Mouse (Mus musculus): ENCODE data around the gene Frmd6. TPM values are rescaled to one million over a fixed set of nuclear protein-coding genes. Genes with fewer than 3 reads are reported as not detected.

Gene Frmd6
- polyA plus RNA-seq, 1 experiment from 2014 or later = 18.5 TPM

- Histone ChIP-seq H3K4me3 (ENCODE audit: low read depth, low read length) (no peak overlapping the region), H3K4me2 (replicated peaks; ENCODE audit: low read depth, low read length) (no peak overlapping the region), H3K27me3 (ENCODE audit: control insufficient read depth, insufficient read depth, low read length) (no peaks in the 10 kb centered on the region), H3K27ac (ENCODE audit: low read depth, low read length) (no peak overlapping the region), H3K9me3 (ENCODE audit: control insufficient read depth, low read length) (no peaks in the 10 kb centered on the region), H3K4me1 (replicated peaks; ENCODE audit: control insufficient read depth, insufficient read depth, low read length) (no peaks in the 10 kb centered on the region), H3K9ac (ENCODE audit: low read depth, low read length) (no peak overlapping the region), H3K36me3 (ENCODE audit: control insufficient read depth, insufficient read depth, low read length) (no peaks in the 10 kb centered on the region)
- 88% methylated on average over 11 of the region's 11 CpGs for WGBS
- ATAC-seq (ENCODE audit: low FRiP score) (no peak), DNase-seq (ENCODE audit: low spot score) (no peak)
Observed at GRCm38 (mm10) chr12:70907651-70908050, 82.3 kb downstream of the Frmd6 start.

GRCm38 (mm10) chr12:70908076-70908475, 82.8 kb downstream of the Frmd6 start:
- Histone ChIP-seq H3K9me3 (ENCODE audit: control insufficient read depth, low read length) (no peaks in the 10 kb centered on the region), H3K27ac (ENCODE audit: low read depth, low read length) (no peak overlapping the region), H3K36me3 (ENCODE audit: control insufficient read depth, insufficient read depth, low read length) (no peaks in the 10 kb centered on the region), H3K9ac (ENCODE audit: low read depth, low read length) (no peak overlapping the region), H3K4me3 (ENCODE audit: low read depth, low read length) (no peak overlapping the region), H3K4me1 (replicated peaks; ENCODE audit: control insufficient read depth, insufficient read depth, low read length) (no peaks in the 10 kb centered on the region), H3K27me3 (ENCODE audit: control insufficient read depth, insufficient read depth, low read length) (no peaks in the 10 kb centered on the region), H3K4me2 (replicated peaks; ENCODE audit: low read depth, low read length) (no peak overlapping the region)
- ATAC-seq (ENCODE audit: low FRiP score) = no peak
- DNase-seq (ENCODE audit: low spot score) = no peak
- 79% methylated on average over 4 of the region's 4 CpGs for WGBS

- H3K4me1 ChIP-seq (replicated peaks; ENCODE audit: control insufficient read depth, insufficient read depth, low read length) = no peaks in the 10 kb centered on the region
- ATAC-seq (ENCODE audit: low FRiP score) = peak; percentile 75
- no peak overlapping the region for H3K4me2 ChIP-seq (replicated peaks; ENCODE audit: low read depth, low read length)
- no peak overlapping the region for H3K27ac ChIP-seq (ENCODE audit: low read depth, low read length)
- H3K9me3 ChIP-seq (ENCODE audit: control insufficient read depth, low read length) = no peaks in the 10 kb centered on the region
- H3K4me3 ChIP-seq (ENCODE audit: low read depth, low read length) = no peak overlapping the region
- DNase-seq (ENCODE audit: low spot score) = peak; percentile 87
- H3K27me3 ChIP-seq (ENCODE audit: control insufficient read depth, insufficient read depth, low read length) = no peaks in the 10 kb centered on the region
- no peak overlapping the region for H3K9ac ChIP-seq (ENCODE audit: low read depth, low read length)
- WGBS = 13% methylated on average over 9 of the region's 9 CpGs
- no peaks in the 10 kb centered on the region for H3K36me3 ChIP-seq (ENCODE audit: control insufficient read depth, insufficient read depth, low read length)
Observed at GRCm38 (mm10) chr12:70910241-70910720, 85.0 kb downstream of the Frmd6 start.

- ATAC-seq (ENCODE audit: low FRiP score) (peak; percentile 59; the same call in 1 of the 2 replicates), DNase-seq (ENCODE audit: low spot score) (peak; percentile 89)
- no peak overlapping the region for H3K27ac ChIP-seq (ENCODE audit: low read depth, low read length)
- H3K4me2 ChIP-seq (replicated peaks; ENCODE audit: low read depth, low read length) = no peak overlapping the region
- no peaks in the 10 kb centered on the region for H3K4me1 ChIP-seq (replicated peaks; ENCODE audit: control insufficient read depth, insufficient read depth, low read length)
- H3K36me3 ChIP-seq (ENCODE audit: control insufficient read depth, insufficient read depth, low read length) = no peaks in the 10 kb centered on the region
- H3K9me3 ChIP-seq (ENCODE audit: control insufficient read depth, low read length) = no peaks in the 10 kb centered on the region
- no peak overlapping the region for H3K9ac ChIP-seq (ENCODE audit: low read depth, low read length)
- WGBS = 10% methylated on average over 5 of the region's 5 CpGs
- H3K27me3 ChIP-seq (ENCODE audit: control insufficient read depth, insufficient read depth, low read length) = no peaks in the 10 kb centered on the region
- H3K4me3 ChIP-seq (ENCODE audit: low read depth, low read length) = no peak overlapping the region
Observed at GRCm38 (mm10) chr12:70911029-70911428, 85.7 kb downstream of the Frmd6 start.

- H3K9ac ChIP-seq (ENCODE audit: low read depth, low read length) = no peak overlapping the region
- WGBS = 70% methylated on average over 17 of the region's 17 CpGs
- no peaks in the 10 kb centered on the region for H3K9me3 ChIP-seq (ENCODE audit: control insufficient read depth, low read length)
- no peak overlapping the region for H3K27ac ChIP-seq (ENCODE audit: low read depth, low read length)
- ATAC-seq (ENCODE audit: low FRiP score) (no peak), DNase-seq (ENCODE audit: low spot score) (no peak)
- no peaks in the 10 kb centered on the region for H3K4me1 ChIP-seq (replicated peaks; ENCODE audit: control insufficient read depth, insufficient read depth, low read length)
- H3K27me3 ChIP-seq (ENCODE audit: control insufficient read depth, insufficient read depth, low read length) = no peaks in the 10 kb centered on the region
- H3K36me3 ChIP-seq (ENCODE audit: control insufficient read depth, insufficient read depth, low read length) = no peaks in the 10 kb centered on the region
- H3K4me2 ChIP-seq (replicated peaks; ENCODE audit: low read depth, low read length) = no peak overlapping the region
- H3K4me3 ChIP-seq (ENCODE audit: low read depth, low read length) = no peak overlapping the region
Observed at GRCm38 (mm10) chr12:70911676-70912379, 86.5 kb downstream of the Frmd6 start.

- Histone ChIP-seq H3K27ac (ENCODE audit: low read depth, low read length) (no peak overlapping the region), H3K9ac (ENCODE audit: low read depth, low read length) (no peak overlapping the region), H3K4me1 (replicated peaks; ENCODE audit: control insufficient read depth, insufficient read depth, low read length) (no peaks in the 10 kb centered on the region), H3K27me3 (ENCODE audit: control insufficient read depth, insufficient read depth, low read length) (no peaks in the 10 kb centered on the region), H3K36me3 (ENCODE audit: control insufficient read depth, insufficient read depth, low read length) (no peaks in the 10 kb centered on the region), H3K4me2 (replicated peaks; ENCODE audit: low read depth, low read length) (no peak overlapping the region), H3K9me3 (ENCODE audit: control insufficient read depth, low read length) (no peaks in the 10 kb centered on the region), H3K4me3 (ENCODE audit: low read depth, low read length) (no peak overlapping the region)
- 47% methylated on average over 3 of the region's 3 CpGs for WGBS
- ATAC-seq (ENCODE audit: low FRiP score) (no peak), DNase-seq (ENCODE audit: low spot score) (peak; percentile 38)
Observed at GRCm38 (mm10) chr12:70913429-70913828, 88.1 kb downstream of the Frmd6 start.

- DNase-seq (ENCODE audit: low spot score) (peak; percentile 60), ATAC-seq (ENCODE audit: low FRiP score) (no peak)
- Histone ChIP-seq H3K4me2 (replicated peaks; ENCODE audit: low read depth, low read length) (no peak overlapping the region), H3K27ac (ENCODE audit: low read depth, low read length) (no peak overlapping the region), H3K36me3 (ENCODE audit: control insufficient read depth, insufficient read depth, low read length) (no peaks in the 10 kb centered on the region), H3K27me3 (ENCODE audit: control insufficient read depth, insufficient read depth, low read length) (no peaks in the 10 kb centered on the region), H3K9ac (ENCODE audit: low read depth, low read length) (no peak overlapping the region), H3K9me3 (ENCODE audit: control insufficient read depth, low read length) (no peaks in the 10 kb centered on the region), H3K4me1 (replicated peaks; ENCODE audit: control insufficient read depth, insufficient read depth, low read length) (no peaks in the 10 kb centered on the region), H3K4me3 (ENCODE audit: low read depth, low read length) (no peak overlapping the region)
- WGBS = 60% methylated on average over 11 of the region's 11 CpGs
Observed at GRCm38 (mm10) chr12:70914387-70914786, 89.1 kb downstream of the Frmd6 start.

GRCm38 (mm10) chr12:70929781-70930180, 104.5 kb downstream of the Frmd6 start:
- no peak for ATAC-seq (ENCODE audit: low FRiP score)

GRCm38 (mm10) chr12:70937150-70937549, 111.8 kb downstream of the Frmd6 start:
- no peak for DNase-seq (ENCODE audit: low spot score)
- Histone ChIP-seq H3K27ac (ENCODE audit: low read depth, low read length) (peak overlapping the region; percentile 79), H3K27me3 (ENCODE audit: control insufficient read depth, insufficient read depth, low read length) (no peaks in the 10 kb centered on the region), H3K36me3 (ENCODE audit: control insufficient read depth, insufficient read depth, low read length) (no peaks in the 10 kb centered on the region), H3K9me3 (ENCODE audit: control insufficient read depth, low read length) (no peaks in the 10 kb centered on the region), H3K4me3 (ENCODE audit: low read depth, low read length) (peak overlapping the region; percentile 88), H3K4me1 (replicated peaks; ENCODE audit: control insufficient read depth, insufficient read depth, low read length) (no peaks in the 10 kb centered on the region), H3K9ac (ENCODE audit: low read depth, low read length) (peak overlapping the region; percentile 55), H3K4me2 (replicated peaks; ENCODE audit: low read depth, low read length) (peak overlapping the region; percentile 44)
- WGBS = 25% methylated on average over 9 of the region's 12 CpGs
- ATAC-seq (ENCODE audit: low FRiP score) = peak; percentile 55

More at GRCm38 (mm10) chr12:70929781-70930180, 104.5 kb downstream of the Frmd6 start:
- DNase-seq (ENCODE audit: low spot score) = no peak
- Histone ChIP-seq H3K4me3 (ENCODE audit: low read depth, low read length) (no peak overlapping the region), H3K4me1 (replicated peaks; ENCODE audit: control insufficient read depth, insufficient read depth, low read length) (no peaks in the 10 kb centered on the region), H3K9me3 (ENCODE audit: control insufficient read depth, low read length) (no peaks in the 10 kb centered on the region), H3K36me3 (ENCODE audit: control insufficient read depth, insufficient read depth, low read length) (no peaks in the 10 kb centered on the region), H3K4me2 (replicated peaks; ENCODE audit: low read depth, low read length) (no peak overlapping the region), H3K9ac (ENCODE audit: low read depth, low read length) (no peak overlapping the region), H3K27me3 (ENCODE audit: control insufficient read depth, insufficient read depth, low read length) (no peaks in the 10 kb centered on the region), H3K27ac (ENCODE audit: low read depth, low read length) (no peak overlapping the region)
- 84% methylated on average over 4 of the region's 4 CpGs for WGBS

Data from hindbrain, embryonic 11.5 days (tissue).